Mouse (Mus musculus): ENCODE measurements around the gene Fam185a. TPM values are rescaled to one million over a fixed set of nuclear protein-coding genes. Genes with fewer than 3 reads are reported as not detected.

Fam185a gene
- total RNA-seq, 2 experiments from 2014 or later, result 12.8 to 13.2 TPM

DNA sequence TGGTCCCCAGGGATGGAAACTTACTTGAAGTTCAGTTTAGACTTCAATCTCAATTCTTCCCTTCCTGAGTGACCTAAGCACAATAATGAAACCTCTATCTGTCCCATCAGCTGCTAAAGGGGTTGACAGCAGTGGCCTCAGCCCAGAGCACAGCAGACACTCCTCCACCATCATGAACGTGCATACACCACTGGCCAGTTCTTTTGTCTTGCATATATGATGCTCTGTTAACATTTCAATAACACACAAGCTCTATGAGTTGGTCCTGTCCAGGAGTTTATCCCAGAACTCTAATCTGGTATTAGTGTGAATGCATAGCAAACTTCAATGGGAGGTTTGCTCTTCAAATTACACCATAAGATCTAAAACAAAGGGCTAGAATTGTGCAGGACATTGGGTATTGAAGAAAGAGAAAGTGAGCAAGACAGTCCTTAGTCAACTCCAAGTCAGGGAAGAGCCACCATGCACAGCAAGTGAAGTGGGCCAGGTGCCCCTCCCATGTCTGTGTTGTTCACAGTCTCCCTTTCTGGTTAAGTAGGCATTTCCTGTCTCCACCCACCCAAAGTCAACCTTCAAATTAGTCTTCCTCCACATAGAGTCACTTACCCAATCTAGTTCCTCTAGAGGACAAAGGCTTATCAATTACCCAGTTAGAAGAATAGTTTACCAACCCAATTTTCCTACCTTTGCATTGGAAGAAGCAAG, 10.5 kb upstream of the Fam185a start:
- no peak for DNase-seq (ENCODE audit: low spot score in 2 of 2)
- intact Hi-C loops (cut with DNase I), result no loop called here

DNA sequence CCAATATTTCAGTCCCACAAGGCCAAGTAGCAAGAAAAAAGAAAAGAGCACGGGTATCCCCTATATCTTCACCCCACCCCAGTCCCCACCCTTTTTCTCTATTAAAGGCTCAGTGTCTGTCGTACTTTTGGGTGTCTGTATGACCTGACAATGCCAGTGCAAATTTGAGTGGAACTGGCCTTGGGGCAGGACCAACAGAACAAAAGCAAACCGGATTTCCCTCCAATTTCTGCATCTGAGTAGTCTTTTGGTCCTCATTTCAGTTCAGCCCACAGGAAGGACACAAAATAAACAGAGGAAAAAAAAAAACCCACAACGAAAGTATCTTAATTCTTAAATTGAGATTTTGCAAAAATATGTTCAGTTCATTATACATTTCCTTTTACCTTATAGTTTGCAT, 6.1 kb upstream of the Fam185a start:
- DNase-seq (ENCODE audit: low spot score in 2 of 2), result no peak
- intact Hi-C loops (cut with DNase I), result no loop called here

DNA sequence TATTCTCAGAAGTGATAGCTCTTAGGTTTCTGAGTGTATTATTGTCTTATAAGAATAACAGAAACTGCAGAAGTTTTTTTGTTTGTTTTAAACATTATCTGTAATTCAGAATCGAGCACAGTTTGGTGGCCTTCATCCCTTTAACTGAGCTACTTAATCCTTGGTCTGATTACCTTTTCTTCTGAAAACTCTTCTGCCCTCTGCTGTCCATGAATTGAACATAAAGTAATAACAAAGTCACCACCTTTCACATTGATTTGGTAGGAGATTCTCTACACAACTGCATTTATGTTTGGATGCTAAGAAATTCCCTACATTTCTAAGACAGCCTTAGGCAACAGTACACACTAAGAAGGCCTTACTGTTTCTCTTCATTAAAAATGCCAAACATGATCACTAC, 4.1 kb upstream of the Fam185a start:
- peak; percentile 15 to 19 for DNase-seq (ENCODE audit: low spot score in 2 of 2)
- intact Hi-C loops (cut with DNase I), result loop anchor here (5.0 kb wide), 1 partner anchor 148 kb away; no protein-coding TSS in a partner anchor

DNA sequence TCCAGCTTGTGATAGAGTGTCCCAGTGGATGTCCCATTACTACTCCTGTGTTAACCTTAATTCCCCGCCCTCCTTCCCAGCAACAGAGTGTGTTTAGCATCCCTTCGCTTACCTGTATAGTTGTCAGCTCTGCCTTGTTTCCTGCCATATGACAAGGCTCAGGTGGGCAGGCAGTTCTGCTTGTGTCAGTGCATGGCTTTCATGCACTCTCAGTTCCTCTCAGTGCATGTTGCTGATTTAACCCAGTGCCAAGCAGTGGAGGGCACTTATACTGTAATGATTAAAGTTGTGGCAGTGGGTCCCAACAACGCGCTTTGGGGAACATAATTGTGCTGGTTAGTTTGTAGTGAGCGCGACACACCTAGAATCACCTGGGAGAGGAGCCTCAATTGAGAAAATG, 1.9 kb downstream of the Fam185a start:
- intact Hi-C loops (cut with DNase I), result no loop called here

DNA sequence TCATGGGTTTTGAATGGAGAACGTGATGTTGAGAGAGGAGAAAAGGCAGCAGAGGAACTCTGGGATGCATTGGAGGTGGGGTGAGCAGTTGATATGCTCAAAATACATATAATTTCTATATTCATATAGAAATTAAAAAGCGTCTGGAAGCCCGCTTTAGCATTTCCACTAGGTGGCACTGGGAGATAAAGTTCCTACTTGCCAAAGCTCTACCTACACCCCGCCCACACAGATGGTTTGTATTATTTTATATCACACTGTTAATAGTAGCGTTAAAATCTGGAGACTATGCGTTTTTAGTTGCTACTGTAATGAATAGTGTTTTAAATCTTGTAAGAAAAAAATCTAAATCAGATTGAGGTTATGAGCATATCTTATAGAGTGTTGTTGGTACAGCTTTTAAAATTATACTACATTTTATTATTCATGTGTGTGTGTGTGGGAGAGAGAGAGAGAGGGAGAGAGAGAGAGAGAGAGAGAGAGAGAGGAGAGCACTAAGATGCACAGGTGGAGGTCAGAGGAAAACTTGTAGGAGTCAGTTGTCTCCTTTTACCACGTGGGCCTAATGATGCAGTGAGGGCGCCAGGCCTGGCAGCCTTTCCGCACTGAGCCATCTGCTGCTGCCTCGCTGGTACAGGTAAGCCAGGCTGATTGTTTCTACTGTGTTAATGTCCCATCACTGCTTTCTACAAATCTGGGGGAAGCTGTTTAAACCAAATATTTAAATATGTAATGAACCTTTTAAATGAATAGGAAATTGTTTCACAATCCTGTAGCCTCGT, 9.6 kb downstream of the Fam185a start:
- intact Hi-C loops (cut with DNase I), result loop anchor here (2.0 to 10.0 kb wide), 3 partner anchors 152 to 300 kb away; partner anchors contain the start of gene Pmpcb
- DNase-seq (ENCODE audit: low spot score in 2 of 2), result peak; percentile 64 to 72

More for the DNA sequence above, 1.9 kb downstream of the Fam185a start:
- no peak for DNase-seq (ENCODE audit: low spot score in 2 of 2)

DNA sequence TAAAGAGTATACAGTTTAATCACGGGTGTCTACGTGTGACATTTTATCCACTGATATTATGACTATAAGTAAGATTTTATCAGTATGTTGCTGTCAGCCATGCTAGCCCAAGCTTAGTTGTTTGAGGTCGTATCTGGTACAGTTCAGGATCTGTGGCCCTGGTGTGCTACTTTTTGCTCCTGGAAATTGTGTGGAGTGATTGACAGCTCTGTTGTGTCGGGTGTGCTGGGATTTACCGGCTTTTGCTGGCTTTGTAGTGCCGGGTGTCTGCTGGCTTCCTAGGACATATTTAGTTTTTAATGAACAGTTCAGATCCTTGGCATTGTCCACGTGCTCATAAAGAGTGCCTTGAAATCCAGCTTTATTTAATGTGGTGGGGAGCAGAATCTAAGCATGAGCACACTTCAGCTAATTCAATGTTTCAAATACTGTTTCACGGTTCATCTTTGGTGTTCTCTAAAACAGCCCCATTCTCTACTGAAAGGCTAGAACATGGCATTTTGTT, 11.8 kb downstream of the Fam185a start:
- intact Hi-C loops (cut with DNase I), result loop anchor here (10.0 kb wide), 1 partner anchor 298 kb away; the partner anchor contains the start of gene Pmpcb
- DNase-seq (ENCODE audit: low spot score in 2 of 2), result no peak

DNA sequence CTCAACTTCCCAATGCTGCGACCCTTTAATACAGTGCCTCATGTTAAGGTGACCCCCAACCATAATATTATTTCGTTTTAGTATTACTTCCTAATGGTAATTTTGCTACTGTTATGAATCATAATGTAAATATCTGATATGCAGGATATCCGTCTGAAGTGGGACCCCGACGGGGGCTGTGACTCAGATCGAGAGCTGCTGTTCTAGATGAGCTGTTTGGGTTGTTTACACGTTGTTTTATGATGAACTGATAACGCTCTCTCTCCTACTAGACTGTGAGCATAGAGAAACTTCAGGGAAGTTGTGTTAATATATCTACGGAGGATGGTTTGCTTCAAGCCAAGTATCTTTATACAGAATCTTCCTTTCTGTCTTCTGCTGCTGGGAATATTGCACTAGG, 13.7 kb downstream of the Fam185a start:
- intact Hi-C loops (cut with DNase I), result loop anchor here (10.0 kb wide), 1 partner anchor 296 kb away; the partner anchor contains the start of gene Pmpcb
- DNase-seq (ENCODE audit: low spot score in 2 of 2), result no peak

DNA sequence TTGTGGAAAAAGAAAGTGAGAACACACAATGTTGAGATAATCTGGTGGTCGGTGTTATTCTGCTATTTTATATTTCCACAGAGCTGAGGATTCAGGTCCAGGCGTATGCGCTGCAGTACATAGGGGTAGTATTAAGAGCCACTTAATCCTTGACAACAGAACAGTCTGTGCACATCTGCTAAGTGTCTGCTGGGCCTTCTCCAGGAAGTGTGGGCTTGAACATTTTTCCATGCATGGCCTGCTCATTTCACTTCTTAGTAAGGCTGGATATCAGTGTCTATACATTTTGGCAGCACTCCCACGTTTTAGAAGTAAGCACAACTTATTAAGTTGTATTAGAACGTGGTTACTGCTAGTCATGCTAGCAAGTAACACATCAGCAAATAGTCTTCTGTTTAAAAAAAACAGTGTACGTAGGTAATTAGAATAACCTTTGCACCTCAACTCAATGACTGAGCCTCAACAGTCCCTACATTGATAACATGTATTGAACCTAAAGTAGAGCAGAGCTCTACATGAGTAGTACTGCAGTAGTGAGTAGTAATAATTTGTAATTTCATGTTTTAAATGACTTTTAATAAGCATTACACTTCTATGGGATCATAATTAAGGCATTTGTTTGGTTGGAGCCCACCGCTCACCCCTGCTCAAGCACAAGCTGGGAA, 14.8 kb downstream of the Fam185a start:
- intact Hi-C loops (cut with DNase I), result loop anchor here (10.0 kb wide), 1 partner anchor 295 kb away; the partner anchor contains the start of gene Pmpcb
- DNase-seq (ENCODE audit: low spot score in 2 of 2), result no peak

DNA sequence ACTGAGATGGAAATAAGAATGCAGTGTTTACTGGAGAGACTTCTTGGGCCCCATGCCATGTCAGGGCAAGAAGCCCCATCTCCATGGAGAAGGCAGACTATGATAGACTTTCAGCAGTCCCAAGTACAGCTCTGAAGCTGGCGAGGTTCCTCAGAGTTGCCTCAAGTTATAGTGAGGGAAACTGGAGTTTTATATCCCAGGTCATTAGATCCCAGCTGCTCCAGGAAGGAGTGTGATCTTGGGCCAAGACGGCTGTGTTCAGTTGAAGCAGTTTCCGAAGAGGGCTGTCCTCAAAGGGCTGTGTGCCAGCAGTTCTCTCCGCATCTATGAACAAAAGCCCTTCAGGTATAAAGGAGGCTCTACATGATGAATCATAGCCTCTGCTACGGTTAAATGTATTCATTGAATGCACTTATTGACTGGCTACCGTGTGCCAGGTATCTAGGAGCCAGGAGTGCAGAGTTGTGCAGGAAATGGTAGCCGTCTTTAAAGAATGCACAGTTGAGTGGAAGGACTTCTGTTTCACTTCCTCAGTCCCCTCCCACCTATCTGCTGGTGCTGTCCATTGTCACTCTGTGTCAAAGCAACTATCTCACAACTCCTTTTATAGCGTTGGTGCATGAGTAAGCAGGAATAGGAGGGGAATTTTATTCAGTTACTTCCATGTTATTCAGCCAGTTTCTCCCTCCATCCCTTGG, 16.2 kb downstream of the Fam185a start:
- intact Hi-C loops (cut with DNase I), result no loop called here
- DNase-seq (ENCODE audit: low spot score in 2 of 2), result peak in 1 of 2 experiments; percentile 6

DNA sequence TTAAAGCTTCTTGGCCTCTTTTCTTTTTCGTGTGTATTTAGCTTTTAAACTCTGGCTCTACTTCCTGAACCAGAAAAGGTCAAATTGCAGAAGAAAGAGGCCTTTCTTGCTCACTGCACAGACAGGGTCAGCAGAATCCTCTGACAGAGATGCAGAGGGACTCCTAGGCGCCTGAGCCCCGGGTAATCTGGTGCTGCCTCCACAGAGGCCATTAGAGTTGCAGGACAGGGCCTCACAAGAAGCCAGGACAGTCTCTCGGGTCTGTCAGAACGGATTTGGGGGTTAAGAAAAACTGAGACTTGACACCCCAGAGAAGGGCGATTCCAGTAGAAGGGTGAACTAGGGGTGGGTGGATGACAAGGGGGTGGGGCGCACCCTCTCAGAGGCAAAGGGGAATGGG, 42.6 kb downstream of the Fam185a start:
- intact Hi-C loops (cut with DNase I), result no loop called here
- DNase-seq (ENCODE audit: low spot score in 2 of 2), result no peak

DNA sequence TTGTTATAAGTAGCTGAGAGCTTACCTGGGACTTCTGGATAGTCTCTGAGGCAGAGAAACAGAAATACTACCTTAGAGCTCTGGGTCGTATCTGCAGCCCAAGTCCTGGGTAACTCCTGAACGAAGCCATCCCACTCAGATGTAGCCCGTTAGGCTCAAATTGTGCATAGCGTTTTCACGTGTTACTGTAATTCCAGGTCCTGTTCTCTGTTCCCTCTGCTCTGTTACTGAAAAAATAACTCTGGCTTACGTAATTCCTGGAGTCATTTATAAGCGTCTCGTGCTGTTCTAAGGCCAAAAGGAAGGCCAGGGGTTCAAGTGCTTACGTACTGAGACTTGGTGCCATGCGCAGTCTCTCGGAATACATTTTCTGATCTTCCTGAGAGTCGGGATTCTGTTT, 43.3 kb downstream of the Fam185a start:
- DNase-seq (ENCODE audit: low spot score in 2 of 2), result no peak
- intact Hi-C loops (cut with DNase I), result no loop called here

DNA sequence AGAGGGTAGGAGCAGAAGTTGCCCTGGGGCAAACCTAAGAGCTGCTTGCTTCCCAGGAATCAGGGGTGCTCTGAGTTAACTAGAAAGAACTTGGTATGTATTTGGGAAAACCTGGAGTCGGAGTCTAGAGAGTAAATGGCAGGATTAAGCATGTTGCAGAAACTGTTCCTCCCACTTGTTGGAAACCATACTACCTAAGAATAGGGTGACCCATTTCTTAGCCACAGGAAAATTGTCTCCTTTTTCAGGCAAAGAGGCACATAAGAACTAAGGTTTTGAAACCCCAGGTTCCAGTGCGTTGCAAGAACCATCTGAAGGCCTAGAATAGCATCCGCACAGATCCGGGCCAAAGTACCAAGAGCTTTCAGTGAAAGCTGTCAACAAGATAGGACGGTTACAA, 53.7 kb downstream of the Fam185a start:
- intact Hi-C loops (cut with DNase I), result no loop called here
- DNase-seq (ENCODE audit: low spot score in 2 of 2), result peak in 1 of 2 experiments; percentile 35

DNA sequence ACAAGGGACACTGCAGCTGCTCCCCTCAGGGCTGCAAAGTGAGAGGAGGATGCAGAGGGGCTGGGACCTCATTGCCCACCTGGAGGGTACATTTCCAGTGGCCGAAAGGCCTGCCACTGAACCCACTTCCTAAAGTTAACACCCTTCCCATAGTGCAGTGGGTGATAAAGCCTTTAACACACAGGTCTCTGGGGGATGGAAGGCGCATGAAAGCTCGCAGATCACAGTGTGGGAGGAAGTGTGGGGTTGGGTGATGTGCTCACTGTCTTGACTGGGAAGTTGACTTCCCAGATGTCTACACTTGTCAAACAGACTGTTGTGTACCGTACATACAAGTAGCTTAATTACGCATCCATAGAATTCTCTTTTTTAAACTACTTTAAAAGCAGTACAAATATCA, 55.0 kb downstream of the Fam185a start:
- intact Hi-C loops (cut with DNase I), result no loop called here
- no peak for DNase-seq (ENCODE audit: low spot score in 2 of 2)

DNA sequence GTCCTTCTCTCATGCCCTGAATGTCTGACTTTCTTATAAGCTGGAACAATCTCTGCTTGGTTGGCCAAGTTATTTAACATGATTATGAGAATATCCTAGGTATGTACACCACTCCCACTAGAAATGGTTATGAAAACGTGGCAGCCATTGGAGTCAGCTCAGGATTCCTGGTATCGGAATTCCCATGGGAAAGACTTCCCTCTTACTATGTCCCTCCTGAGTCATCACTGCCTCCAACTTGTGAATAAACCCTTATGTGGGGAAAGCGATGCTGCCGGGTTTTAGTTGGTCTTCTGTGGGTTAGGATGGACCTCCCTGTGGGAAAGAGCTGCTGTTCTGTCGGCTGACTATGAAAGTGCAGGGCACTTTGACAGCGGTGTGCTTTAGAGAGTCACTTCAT, 56.8 kb downstream of the Fam185a start:
- DNase-seq (ENCODE audit: low spot score in 2 of 2), result no peak
- intact Hi-C loops (cut with DNase I), result no loop called here

DNA sequence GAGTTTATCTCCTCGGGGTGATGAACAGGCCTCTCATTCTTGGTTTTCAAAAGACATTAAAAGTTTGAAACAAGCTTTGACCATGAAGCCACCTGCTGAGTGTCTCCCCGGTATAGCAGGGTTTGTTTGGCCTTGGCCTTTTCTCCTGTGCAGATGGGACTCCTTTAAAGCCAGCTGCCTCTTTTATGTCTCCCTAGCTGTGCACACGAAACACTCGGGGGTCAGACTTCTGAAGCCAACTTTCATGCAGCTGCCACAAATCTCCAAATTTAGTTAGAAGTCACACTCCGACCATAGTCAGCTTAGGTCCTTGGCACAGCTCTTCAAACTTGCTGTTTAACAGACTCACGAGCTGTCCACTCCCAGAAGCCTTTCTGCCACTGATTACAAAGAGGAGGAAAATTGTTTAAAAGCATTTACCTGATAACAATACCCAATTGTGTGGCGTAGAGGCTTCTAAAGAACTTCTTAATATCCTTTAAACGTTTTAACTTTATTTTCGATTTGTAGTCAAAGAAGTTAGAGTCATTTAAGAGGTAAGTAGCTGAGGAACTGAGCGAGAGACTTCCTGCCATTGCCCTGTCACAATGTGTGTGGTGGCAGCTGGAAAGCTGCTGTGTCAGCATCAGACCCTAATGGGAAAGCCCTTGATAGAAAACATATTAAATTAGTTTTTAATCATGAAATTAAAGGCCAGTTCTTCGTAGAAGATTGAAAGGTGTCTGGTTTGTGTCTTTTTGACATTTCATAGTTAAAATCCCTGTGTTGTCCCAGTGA, 57.9 kb downstream of the Fam185a start:
- intact Hi-C loops (cut with DNase I), result no loop called here
- no peak for DNase-seq (ENCODE audit: low spot score in 2 of 2)

DNA sequence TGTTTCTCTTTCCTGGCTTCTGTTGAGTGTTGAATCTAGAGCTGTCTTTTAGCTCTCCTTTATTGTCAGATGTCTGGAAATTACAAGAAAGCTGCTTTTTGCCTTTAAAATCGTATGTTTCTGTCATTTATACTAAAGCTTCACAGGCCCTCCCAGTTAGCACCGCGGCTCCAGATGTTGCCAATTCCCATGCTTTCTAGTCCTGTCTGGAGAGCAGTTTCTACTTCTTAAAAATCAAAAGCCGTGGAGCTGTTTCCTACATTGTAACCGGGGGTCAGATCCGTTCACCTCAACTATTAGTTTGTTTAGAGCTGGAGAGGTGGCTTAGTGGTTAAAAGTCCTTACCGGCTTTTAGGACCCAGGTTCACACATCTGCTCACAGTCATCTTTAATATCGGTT, 58.5 kb downstream of the Fam185a start:
- DNase-seq (ENCODE audit: low spot score in 2 of 2), result no peak
- intact Hi-C loops (cut with DNase I), result no loop called here

DNA sequence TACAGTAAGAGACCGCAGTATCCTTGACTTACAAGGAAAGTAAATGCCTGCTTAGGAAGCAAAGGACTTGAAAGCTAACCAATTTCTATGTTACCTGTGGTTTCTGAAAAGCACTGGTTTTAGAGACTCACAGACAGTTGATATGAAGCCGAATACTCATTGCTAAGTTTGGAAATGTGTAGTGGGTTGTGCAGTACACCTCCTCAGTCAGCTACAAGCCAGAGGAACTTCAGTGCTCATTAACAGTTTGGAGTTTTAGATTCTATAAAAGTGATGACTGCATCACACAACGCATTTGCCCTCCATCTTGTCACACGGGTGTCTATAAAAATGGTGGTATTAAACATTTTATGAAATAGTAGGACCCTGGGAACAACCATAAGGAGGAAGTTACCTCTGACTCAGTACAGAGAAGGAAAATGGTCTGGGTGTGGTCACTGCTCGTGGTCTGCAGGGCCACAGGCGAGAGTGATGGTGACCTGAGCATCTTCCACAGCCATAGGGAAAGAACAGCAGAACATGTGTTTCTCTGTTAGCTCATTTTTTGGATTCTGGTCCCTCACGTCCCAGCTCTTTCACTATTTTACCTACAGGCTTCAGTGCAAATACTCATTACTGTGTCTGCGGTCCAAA, 60.6 kb downstream of the Fam185a start:
- intact Hi-C loops (cut with DNase I), result no loop called here
- DNase-seq (ENCODE audit: low spot score in 2 of 2), result no peak

DNA sequence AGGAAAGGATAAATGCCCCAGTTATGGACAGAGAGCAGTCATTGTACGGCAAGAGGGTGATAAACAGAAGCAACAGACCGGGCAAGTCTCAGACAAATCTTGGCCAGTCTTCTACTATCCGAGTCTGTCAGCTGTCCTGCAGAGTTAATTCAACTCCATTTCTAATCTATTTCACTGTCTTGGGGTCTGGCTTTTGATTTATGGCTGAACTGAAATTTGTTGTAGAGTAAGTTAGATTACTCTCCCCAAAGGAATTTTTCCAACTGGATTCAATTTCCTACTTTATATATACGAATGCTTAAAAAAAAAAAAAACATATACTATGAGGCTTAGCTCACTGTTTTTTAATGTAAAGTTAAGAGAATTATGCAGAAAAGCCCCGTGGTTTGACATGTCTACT, 62.0 kb downstream of the Fam185a start:
- intact Hi-C loops (cut with DNase I), result no loop called here
- no peak for DNase-seq (ENCODE audit: low spot score in 2 of 2)

Data from left cerebral cortex, postnatal 14 days (tissue).